Mouse (Mus musculus): ENCODE measurements at regions not wholly inside any gene's neighbourhood (a gene's known extent, or its start where the extent isn't known, plus 50 kb on each side); places are given as distances from the start of the nearest gene placed in this dataset.

DNA sequence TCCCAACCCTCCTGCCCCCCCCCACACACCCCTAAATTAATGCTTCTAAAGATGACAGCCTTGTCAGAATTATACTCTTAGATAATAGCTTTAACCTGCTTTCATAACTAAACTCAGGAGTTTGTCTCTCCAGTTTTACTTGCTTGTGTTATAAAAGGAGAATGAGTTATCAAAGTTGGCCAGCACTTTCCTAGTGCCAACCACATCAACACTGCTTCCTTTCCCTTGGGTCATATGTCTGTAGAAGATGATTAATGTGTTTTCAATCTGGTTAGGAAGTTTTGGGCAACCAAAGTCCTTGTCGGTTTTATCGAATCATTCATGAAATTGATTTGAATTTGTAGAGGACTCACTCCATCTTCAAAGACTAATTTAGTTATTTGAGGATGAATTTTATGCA, 505.3 kb downstream of the Kctd12 start:
- Histone ChIP-seq H3K4me3 (ENCODE audit: control insufficient read depth, insufficient read depth, low read length) (no peak overlapping the region), H3K4me1 (replicated peaks; ENCODE audit: control insufficient read depth, insufficient read depth, low read length) (no peaks in the 10 kb centered on the region), H3K36me3 (ENCODE audit: control insufficient read depth, insufficient read depth, low read length) (no peaks in the 10 kb centered on the region), H3K27me3 (ENCODE audit: control insufficient read depth, insufficient read depth, low read length) (no peaks in the 10 kb centered on the region), H3K27ac (ENCODE audit: control insufficient read depth, insufficient read depth, low read length) (no peak overlapping the region)
- no peak for TF ChIP-seq CTCF (IDR thresholded peaks at IDR 0.05; ENCODE audit: borderline replicate concordance, control insufficient read depth, extremely low read depth, insufficient read depth, low read length, poor library complexity)
- TF ChIP-seq POLR2A (IDR thresholded peaks at IDR 0.05; ENCODE audit: control insufficient read depth, extremely low read depth, insufficient read depth, low read length, poor library complexity), result no peak
- DNase-seq, result no peak
- WGBS, result 11% methylated on average over 2 of the region's 2 CpGs

GRCm38 (mm10) chr14:102469326-102469725, 513.1 kb downstream of the Kctd12 start:
- H3K4me3 ChIP-seq (ENCODE audit: control insufficient read depth, insufficient read depth, low read length), result no peak overlapping the region
- no peaks in the 10 kb centered on the region for H3K27me3 ChIP-seq (ENCODE audit: control insufficient read depth, insufficient read depth, low read length)
- no peaks in the 10 kb centered on the region for H3K36me3 ChIP-seq (ENCODE audit: control insufficient read depth, insufficient read depth, low read length)
- 97% methylated on average over 4 of the region's 4 CpGs for WGBS
- no peak overlapping the region for H3K27ac ChIP-seq (ENCODE audit: control insufficient read depth, insufficient read depth, low read length)
- no peak for TF ChIP-seq POLR2A (IDR thresholded peaks at IDR 0.05; ENCODE audit: control insufficient read depth, extremely low read depth, insufficient read depth, low read length, poor library complexity)
- TF ChIP-seq CTCF (IDR thresholded peaks at IDR 0.05; ENCODE audit: borderline replicate concordance, control insufficient read depth, extremely low read depth, insufficient read depth, low read length, poor library complexity), result no peak
- no peaks in the 10 kb centered on the region for H3K4me1 ChIP-seq (replicated peaks; ENCODE audit: control insufficient read depth, insufficient read depth, low read length)
- no peak for DNase-seq

DNA sequence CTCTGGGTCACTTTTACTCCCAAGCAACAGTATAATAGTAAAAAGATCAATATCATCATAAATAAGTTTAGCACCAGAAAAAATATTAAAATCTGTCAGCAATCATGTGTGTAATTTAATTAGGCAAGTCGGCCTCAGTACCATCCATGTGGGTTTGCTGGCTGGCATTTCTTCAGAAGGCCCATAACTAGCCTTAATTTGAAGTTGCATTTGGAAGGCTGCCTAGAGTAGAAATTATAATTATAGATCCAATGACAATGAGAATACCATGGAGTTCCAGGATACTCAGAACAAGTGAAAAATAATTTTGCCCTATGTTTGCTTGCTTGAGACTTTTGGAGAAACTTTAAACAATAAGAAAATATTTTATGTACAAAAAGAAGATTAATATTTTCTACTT, 521.4 kb downstream of the Kctd12 start:
- Histone ChIP-seq H3K36me3 (ENCODE audit: control insufficient read depth, insufficient read depth, low read length) (no peaks in the 10 kb centered on the region), H3K27ac (ENCODE audit: control insufficient read depth, insufficient read depth, low read length) (no peak overlapping the region), H3K4me3 (ENCODE audit: control insufficient read depth, insufficient read depth, low read length) (no peak overlapping the region), H3K4me1 (replicated peaks; ENCODE audit: control insufficient read depth, insufficient read depth, low read length) (no peaks in the 10 kb centered on the region), H3K27me3 (ENCODE audit: control insufficient read depth, insufficient read depth, low read length) (no peaks in the 10 kb centered on the region)
- TF ChIP-seq POLR2A (IDR thresholded peaks at IDR 0.05; ENCODE audit: control insufficient read depth, extremely low read depth, insufficient read depth, low read length, poor library complexity) (no peak), CTCF (IDR thresholded peaks at IDR 0.05; ENCODE audit: borderline replicate concordance, control insufficient read depth, extremely low read depth, insufficient read depth, low read length, poor library complexity) (no peak)
- 98% methylated on average over 1 of the region's 1 CpGs for WGBS
- no peak for DNase-seq

DNA sequence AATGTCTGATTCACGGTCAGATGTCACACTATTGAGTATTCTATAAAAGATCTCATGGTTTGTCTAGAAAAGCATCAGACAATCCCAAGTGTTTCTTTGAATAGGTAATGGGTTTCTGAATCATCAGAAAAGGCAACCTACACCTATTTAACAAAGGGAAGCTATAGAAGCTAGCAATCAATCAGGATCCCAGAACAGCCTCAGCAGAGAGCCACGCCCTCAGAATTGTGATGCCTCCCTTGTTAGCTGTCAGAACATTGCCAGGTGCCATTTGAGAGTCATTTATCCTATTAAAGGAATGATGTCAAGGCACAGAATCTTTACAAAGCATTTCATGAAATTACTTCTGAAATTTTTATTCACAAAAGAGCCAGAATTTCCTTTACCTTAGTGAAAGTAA, 542.7 kb downstream of the Kctd12 start:
- Histone ChIP-seq H3K27me3 (ENCODE audit: control insufficient read depth, insufficient read depth, low read length) (no peaks in the 10 kb centered on the region), H3K4me3 (ENCODE audit: control insufficient read depth, insufficient read depth, low read length) (no peak overlapping the region), H3K4me1 (replicated peaks; ENCODE audit: control insufficient read depth, insufficient read depth, low read length) (no peaks in the 10 kb centered on the region), H3K27ac (ENCODE audit: control insufficient read depth, insufficient read depth, low read length) (no peak overlapping the region), H3K36me3 (ENCODE audit: control insufficient read depth, insufficient read depth, low read length) (no peaks in the 10 kb centered on the region)
- DNase-seq, result no peak
- TF ChIP-seq POLR2A (IDR thresholded peaks at IDR 0.05; ENCODE audit: control insufficient read depth, extremely low read depth, insufficient read depth, low read length, poor library complexity) (no peak), CTCF (IDR thresholded peaks at IDR 0.05; ENCODE audit: borderline replicate concordance, control insufficient read depth, extremely low read depth, insufficient read depth, low read length, poor library complexity) (no peak)
- WGBS, result 89% methylated on average over 2 of the region's 2 CpGs

DNA sequence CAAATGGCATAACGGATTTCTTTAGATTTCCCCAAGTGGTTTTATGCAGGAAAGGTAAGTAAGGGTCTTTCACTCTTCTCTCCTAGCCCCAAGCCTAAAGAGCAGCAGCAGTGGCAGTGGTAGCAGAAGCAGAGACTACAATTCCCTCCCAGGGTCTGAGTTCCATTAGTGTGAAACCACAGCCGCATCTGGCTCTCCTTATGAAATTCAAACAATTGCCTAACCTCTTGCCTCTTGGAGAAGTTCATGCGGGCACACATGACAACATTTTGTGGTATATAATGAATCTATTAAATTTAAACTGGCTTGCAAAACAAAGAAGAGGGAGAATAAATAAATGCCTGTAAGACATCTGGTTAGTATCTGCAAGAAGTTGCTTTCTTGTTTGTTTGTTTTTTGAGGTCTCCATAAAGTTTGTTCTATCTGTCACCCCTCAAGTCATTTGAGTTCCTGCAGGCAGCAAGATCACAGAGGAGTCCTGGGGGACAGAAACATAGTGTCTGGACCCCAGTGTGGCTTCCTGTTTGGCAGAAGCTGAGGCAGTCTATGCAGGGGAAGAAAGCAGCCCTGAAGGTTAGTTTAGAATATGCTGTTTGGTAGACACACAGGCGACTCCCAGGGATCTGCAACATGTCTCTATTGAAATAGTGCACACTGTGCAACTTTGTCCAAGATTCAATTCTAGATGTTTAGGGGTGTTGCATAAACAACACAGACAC, 578.9 kb downstream of the Kctd12 start:
- H3K4me3 ChIP-seq (ENCODE audit: control insufficient read depth, insufficient read depth, low read length), result no peak overlapping the region
- no peak for DNase-seq
- H3K27ac ChIP-seq (ENCODE audit: control insufficient read depth, insufficient read depth, low read length), result no peak overlapping the region
- H3K4me1 ChIP-seq (replicated peaks; ENCODE audit: control insufficient read depth, insufficient read depth, low read length), result no peaks in the 10 kb centered on the region
- 71% methylated on average over 4 of the region's 4 CpGs for WGBS
- no peaks in the 10 kb centered on the region for H3K27me3 ChIP-seq (ENCODE audit: control insufficient read depth, insufficient read depth, low read length)
- TF ChIP-seq CTCF (IDR thresholded peaks at IDR 0.05; ENCODE audit: borderline replicate concordance, control insufficient read depth, extremely low read depth, insufficient read depth, low read length, poor library complexity) (no peak), POLR2A (IDR thresholded peaks at IDR 0.05; ENCODE audit: control insufficient read depth, extremely low read depth, insufficient read depth, low read length, poor library complexity) (no peak)
- H3K36me3 ChIP-seq (ENCODE audit: control insufficient read depth, insufficient read depth, low read length), result no peaks in the 10 kb centered on the region

DNA sequence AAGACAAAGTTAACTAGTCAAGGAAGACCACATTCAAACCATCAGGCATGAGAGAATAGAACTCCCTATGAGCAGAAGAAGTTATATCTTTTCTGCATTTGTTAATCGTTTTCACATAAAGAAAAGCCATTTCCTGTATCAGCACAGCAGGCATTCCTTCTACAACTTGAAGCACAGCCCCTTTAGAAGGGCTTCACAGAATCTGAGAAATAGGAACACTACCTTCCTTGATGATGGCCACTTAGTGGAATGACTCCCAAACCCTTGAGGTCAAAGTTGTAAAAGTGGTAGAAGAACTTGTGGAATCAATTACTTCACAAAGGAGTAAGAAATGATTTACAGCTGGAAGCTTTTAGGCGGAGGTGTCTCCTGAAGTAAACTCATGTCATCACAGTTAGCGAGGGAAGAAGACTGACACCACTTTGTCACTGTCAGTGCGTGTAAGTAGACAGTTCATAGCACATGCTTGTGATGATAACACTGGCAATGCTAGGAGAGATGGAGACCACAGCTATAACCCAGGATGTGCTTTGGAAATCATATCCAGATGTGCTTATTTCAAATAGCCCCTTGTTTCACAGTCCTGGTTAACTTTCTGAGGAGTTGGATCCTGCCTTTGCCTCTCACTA, 580.3 kb downstream of the Kctd12 start:
- no peak for DNase-seq
- no peak for TF ChIP-seq POLR2A (IDR thresholded peaks at IDR 0.05; ENCODE audit: control insufficient read depth, extremely low read depth, insufficient read depth, low read length, poor library complexity)
- Histone ChIP-seq H3K4me1 (replicated peaks; ENCODE audit: control insufficient read depth, insufficient read depth, low read length) (no peaks in the 10 kb centered on the region), H3K27ac (ENCODE audit: control insufficient read depth, insufficient read depth, low read length) (no peak overlapping the region), H3K27me3 (ENCODE audit: control insufficient read depth, insufficient read depth, low read length) (no peaks in the 10 kb centered on the region), H3K4me3 (ENCODE audit: control insufficient read depth, insufficient read depth, low read length) (no peak overlapping the region), H3K36me3 (ENCODE audit: control insufficient read depth, insufficient read depth, low read length) (no peaks in the 10 kb centered on the region)
- WGBS, result 81% methylated on average over 4 of the region's 4 CpGs

Measured in thymus, adult 2 months (tissue).